Mouse (Mus musculus) cerebellum, adult 2 months (tissue): ENCODE results near the gene Scn2b. TPM values are rescaled to one million over a fixed set of nuclear protein-coding genes. Genes with fewer than 3 reads are reported as not detected.

Experiments used
- DNase-seq, 2 experiments: peaks; one replicate each; pipeline ENCODE4 v3.0.0; 2021
- H3K27ac ChIP-seq: fragments of 200-500 bp; 2 replicates; pipeline ENCODE4 v1.5.1; 2012; ENCODE audit warnings: low read length, control low read depth, inconsistent platforms; ENCODE audit not compliant: insufficient read depth
- H3K27me3 ChIP-seq: fragments of 200-500 bp; 2 replicates; pipeline ENCODE4 v1.6.1; 2012; ENCODE audit warnings: inconsistent platforms, mild to moderate bottlenecking, low read length, moderate library complexity; ENCODE audit not compliant: control insufficient read depth, insufficient read depth
- H3K4me1 ChIP-seq: fragments of 200-500 bp; 2 replicates; pipeline ENCODE4 v1.6.1; 2011; ENCODE audit warnings: low read length; ENCODE audit not compliant: control insufficient read depth, insufficient read depth
- H3K4me3 ChIP-seq: fragments of 200-500 bp; replicated peaks from 2 replicates; pipeline ENCODE3; 2011; ENCODE audit warnings: mild to moderate bottlenecking, low read depth, low read length, control low read depth; ENCODE audit not compliant: insufficient read depth
- CTCF ChIP-seq: fragments of 200-500 bp; IDR thresholded peaks from 2 replicates; pipeline ENCODE4 v1.5.1; 2011; ENCODE audit warnings: low read depth, mild to moderate bottlenecking, control low read depth, low read length, moderate library complexity, borderline replicate concordance; ENCODE audit not compliant: insufficient read depth
- POLR2A ChIP-seq: fragments of 200-500 bp; IDR thresholded peaks from 2 replicates; pipeline ENCODE4 v1.6.1; 2011; ENCODE audit warnings: low read length, control low read depth, borderline replicate concordance; ENCODE audit not compliant: insufficient read depth
- WGBS: fragments of 180-500 bp; shearing (Covaris S2); methylation state at CpG from one replicate; pipeline ENCODE4 v1.1.7; 2018; 5-methylcytosine and 5-hydroxymethylcytosine counted together
- polyA plus RNA-seq: library from polyadenylated mRNA; depleted of rRNA; stranded (reverse); fragments of >200 nt; gene quantifications from 2 replicates; pipeline ENCODE4 v1.2.3, GENCODE M21; 2012; rRNA removed

Gene Scn2b
- polyA plus RNA-seq, 1 experiment = 151 TPM

GRCm38 (mm10) chr9:45150933-45151332 is 33.4 kb downstream of the Scn2b start:
- TF ChIP-seq POLR2A (no peak), CTCF (no peak)
- Histone ChIP-seq H3K27ac (no peak overlapping the region), H3K27me3 (no peaks in the 10 kb centered on the region), H3K4me1 (no peaks in the 10 kb centered on the region), H3K4me3 (no peak overlapping the region)
- WGBS = 60% methylated on average over 1 of the region's 1 CpGs
- no peak for DNase-seq

GRCm38 (mm10) chr9:45153361-45153760 is 35.8 kb downstream of the Scn2b start:
- Histone ChIP-seq H3K27ac (no peak overlapping the region), H3K4me1 (no peaks in the 10 kb centered on the region), H3K27me3 (no peaks in the 10 kb centered on the region), H3K4me3 (no peak overlapping the region)
- DNase-seq = no peak
- no peak for TF ChIP-seq CTCF
- no peak for TF ChIP-seq POLR2A
- WGBS = 68% methylated on average over 7 of the region's 7 CpGs

- H3K27ac ChIP-seq = no peak overlapping the region
- 74% methylated on average over 5 of the region's 5 CpGs for WGBS
Measured at GRCm38 (mm10) chr9:45167903-45168302, 50.3 kb downstream of the Scn2b start.

GRCm38 (mm10) chr9:45170150-45170549 is 52.6 kb downstream of the Scn2b start:
- Histone ChIP-seq H3K4me3 (no peak overlapping the region), H3K27ac (no peak overlapping the region), H3K27me3 (no peaks in the 10 kb centered on the region), H3K4me1 (no peaks in the 10 kb centered on the region)
- 61% methylated on average over 5 of the region's 5 CpGs for WGBS
- no peak for DNase-seq
- TF ChIP-seq POLR2A = no peak
- TF ChIP-seq CTCF = no peak

More at GRCm38 (mm10) chr9:45167903-45168302, 50.3 kb downstream of the Scn2b start:
- Histone ChIP-seq H3K4me1 (no peaks in the 10 kb centered on the region), H3K27me3 (no peaks in the 10 kb centered on the region), H3K4me3 (no peak overlapping the region)
- DNase-seq = no peak
- no peak for TF ChIP-seq POLR2A
- TF ChIP-seq CTCF = no peak

GRCm38 (mm10) chr9:45171073-45171610 is 53.6 kb downstream of the Scn2b start:
- Histone ChIP-seq H3K4me3 (no peak overlapping the region), H3K27me3 (no peaks in the 10 kb centered on the region), H3K27ac (no peak overlapping the region), H3K4me1 (no peaks in the 10 kb centered on the region)
- DNase-seq = no peak
- WGBS = 76% methylated on average over 1 of the region's 1 CpGs
- TF ChIP-seq CTCF (no peak), POLR2A (no peak)

GRCm38 (mm10) chr9:45173475-45173874 is 55.9 kb downstream of the Scn2b start:
- H3K4me3 ChIP-seq = no peak overlapping the region
- WGBS = 65% methylated on average over 3 of the region's 3 CpGs
- no peak overlapping the region for H3K27ac ChIP-seq
- DNase-seq = no peak
- no peaks in the 10 kb centered on the region for H3K27me3 ChIP-seq
- no peak for TF ChIP-seq POLR2A
- no peak for TF ChIP-seq CTCF
- no peaks in the 10 kb centered on the region for H3K4me1 ChIP-seq

- Histone ChIP-seq H3K4me3 (no peak overlapping the region), H3K27ac (no peak overlapping the region), H3K27me3 (no peaks in the 10 kb centered on the region), H3K4me1 (peaks cover 6% of the 10 kb centered on the region; the same call in 1 of the 2 replicates)
- WGBS = 95% methylated on average over 5 of the region's 5 CpGs
- no peak for DNase-seq
- TF ChIP-seq CTCF (no peak), POLR2A (no peak)
Measured at GRCm38 (mm10) chr9:45179282-45179681, 61.7 kb downstream of the Scn2b start.

Other genes starting within 250 kb of the Scn2b start
- 31.3 and 39.0 TPM in 2 replicates for gene Kmt2a, start 236.5 kb upstream of the Scn2b start, polyA plus RNA-seq
- gene Atp5l, start 197.0 kb upstream of the Scn2b start, polyA plus RNA-seq = 989 and 996 TPM in 2 replicates
- 34.7 and 37.4 TPM in 2 replicates for gene Ube4a, start 152.2 kb upstream of the Scn2b start, polyA plus RNA-seq
- gene Cd3g, start 137.4 kb upstream of the Scn2b start, polyA plus RNA-seq = not detected in 2 replicates
- 0.08 and 0.10 TPM in 2 replicates for gene Cd3d, start 136.0 kb upstream of the Scn2b start, polyA plus RNA-seq
- gene Cd3e, start 108.2 kb upstream of the Scn2b start, polyA plus RNA-seq = 0.05 and 0.27 TPM in 2 replicates
- gene Mpzl2, start 78.0 kb upstream of the Scn2b start, polyA plus RNA-seq = 1.1 and 2.4 TPM in 2 replicates
- 7.4 and 8.3 TPM in 2 replicates for gene Mpzl3, start 62.6 kb upstream of the Scn2b start, polyA plus RNA-seq
- 3.8 and 4.2 TPM in 2 replicates for gene Jaml, start 38.6 kb upstream of the Scn2b start, polyA plus RNA-seq
- gene Scn4b, start 20.6 kb downstream of the Scn2b start, polyA plus RNA-seq = 78.8 and 109 TPM in 2 replicates
- gene BC049352, start 64.2 kb downstream of the Scn2b start, polyA plus RNA-seq = 1.9 and 2.8 TPM in 2 replicates
- gene Tmprss4, start 86.3 kb downstream of the Scn2b start, polyA plus RNA-seq = 0.11 and 0.34 TPM in 2 replicates
- 4.5 and 6.0 TPM in 2 replicates for gene Il10ra, start 151.4 kb downstream of the Scn2b start, polyA plus RNA-seq
- not detected in 2 replicates for gene Tmprss13, start 201.3 kb downstream of the Scn2b start, polyA plus RNA-seq